Mouse (Mus musculus) kidney, embryonic 16.5 days (tissue): ENCODE measurements around the gene Nucb1. TPM values are rescaled to one million over a fixed set of nuclear protein-coding genes. Genes with fewer than 3 reads are reported as not detected.
"Not testable (repeated sequence)": the region's sequence is repeated elsewhere in the genome, so short reads cannot be mapped to it uniquely, and the experiment has no call there.

Experiments
- ATAC-seq: fragments of 200-750 bp; cut with Nextera tagmentation; 2 replicates; pipeline ENCODE4 v1.8.0; 2017; ENCODE audit warnings: moderate TSS enrichment; ENCODE audit not compliant: low FRiP score, low TSS enrichment
- H3K27ac ChIP-seq: fragments of 300-500 bp; sonication (generic); 2 replicates; pipeline ENCODE4 v1.5.1; 2014; ENCODE audit warnings: low read length
- H3K27me3 ChIP-seq: fragments of 300-500 bp; sonication (generic); 2 replicates; pipeline ENCODE4 v1.6.1; 2014; ENCODE audit warnings: low read length, control low read depth, mixed read lengths; ENCODE audit not compliant: insufficient read depth
- H3K36me3 ChIP-seq: fragments of 300-500 bp; sonication (generic); 2 replicates; pipeline ENCODE4 v1.6.1; 2014; ENCODE audit warnings: low read length, control low read depth, mixed read lengths; ENCODE audit not compliant: insufficient read depth
- H3K4me1 ChIP-seq: fragments of 300-500 bp; sonication (generic); 2 replicates; pipeline ENCODE4 v1.6.1; 2014; ENCODE audit warnings: low read length, control low read depth, mixed read lengths; ENCODE audit not compliant: insufficient read depth
- H3K4me2 ChIP-seq: fragments of 300-500 bp; sonication (generic); replicated peaks from 2 replicates; pipeline ENCODE4 v1.6.1; 2014; ENCODE audit warnings: low read depth, low read length
- H3K4me3 ChIP-seq: fragments of 300-500 bp; sonication (generic); 2 replicates; pipeline ENCODE4 v1.5.1; 2014; ENCODE audit warnings: mild to moderate bottlenecking, low read length
- H3K9ac ChIP-seq: fragments of 300-500 bp; sonication (generic); replicated peaks from 2 replicates; pipeline ENCODE4 v1.6.1; 2014; ENCODE audit warnings: low read length
- H3K9me3 ChIP-seq: fragments of 300-500 bp; sonication (generic); 2 replicates; pipeline ENCODE4 v1.6.1; 2016; ENCODE audit warnings: low read length, control low read depth
- WGBS: fragments of 180-500 bp; shearing (Covaris S2); extraction: QIAGEN DNeasy Blood & Tissue Kit; methylation state at CpG from one replicate; pipeline ENCODE4 v1.1.7; 2014; 5-methylcytosine and 5-hydroxymethylcytosine counted together
- polyA plus RNA-seq: library from polyadenylated mRNA; unstranded; fragments of >200 nt; fragmentation: Nextera tagmentation; extraction: Ambion mirVana; gene quantifications from 2 replicates; pipeline ENCODE4 v1.2.1, GENCODE M21; 2015

Nucb1 gene
- polyA plus RNA-seq, 1 experiment from 2014 or later = 299 TPM

- not testable (repeated sequence) for H3K27ac ChIP-seq, H3K4me2 ChIP-seq, H3K9me3 ChIP-seq, H3K27me3 ChIP-seq, H3K9ac ChIP-seq, ATAC-seq, H3K36me3 ChIP-seq, H3K4me3 ChIP-seq
- WGBS = 91% methylated on average over 5 of the region's 5 CpGs
- H3K4me1 ChIP-seq = peaks cover 12% of the 10 kb centered on the region
These were observed 25.2 kb downstream of the Nucb1 start for GRCm38 (mm10) chr7:45484985-45485384.

GRCm38 (mm10) chr7:45482166-45482565 is 28.0 kb downstream of the Nucb1 start:
- H3K27ac ChIP-seq = no peak overlapping the region
- H3K4me1 ChIP-seq = no peaks in the 10 kb centered on the region
- H3K9me3 ChIP-seq = no peaks in the 10 kb centered on the region
- no peak overlapping the region for H3K4me2 ChIP-seq
- 86% methylated on average over 1 of the region's 1 CpGs for WGBS
- no peaks in the 10 kb centered on the region for H3K36me3 ChIP-seq
- H3K9ac ChIP-seq = no peak overlapping the region
- H3K4me3 ChIP-seq = no peak overlapping the region
- H3K27me3 ChIP-seq = no peaks in the 10 kb centered on the region
- ATAC-seq = no peak

GRCm38 (mm10) chr7:45481374-45481927 is 28.8 kb downstream of the Nucb1 start, which contains the start of gene Tulp2:
Tulp2 (plus strand) TSS chr7:45481877.
- H3K9ac ChIP-seq = no peak within 1 kb of the TSS
- no peak within 1 kb of the TSS for H3K4me3 ChIP-seq
- H3K27ac ChIP-seq = no peak within 1 kb of the TSS
- WGBS = 51% methylated on average over 15 of the region's 15 CpGs
- peak; percentile 83 for ATAC-seq
- no peaks in the 10 kb centered on the region for H3K9me3 ChIP-seq
- H3K4me2 ChIP-seq = no peak within 1 kb of the TSS
- H3K36me3 ChIP-seq = no peaks in the 10 kb centered on the region
- H3K4me1 ChIP-seq = no peaks in the 10 kb centered on the region
- no peaks in the 10 kb centered on the region for H3K27me3 ChIP-seq

GRCm38 (mm10) chr7:45480310-45480709 is 29.9 kb downstream of the Nucb1 start:
- H3K4me2 ChIP-seq, H3K4me1 ChIP-seq, H3K27ac ChIP-seq, H3K27me3 ChIP-seq, ATAC-seq, H3K36me3 ChIP-seq, H3K9ac ChIP-seq, H3K9me3 ChIP-seq, H3K4me3 ChIP-seq: not testable (repeated sequence)
- WGBS = 67% methylated on average over 3 of the region's 4 CpGs

GRCm38 (mm10) chr7:45478774-45479173 is 31.4 kb downstream of the Nucb1 start:
- 93% methylated on average over 7 of the region's 7 CpGs for WGBS
- H3K27ac ChIP-seq = no peak overlapping the region
- no peaks in the 10 kb centered on the region for H3K36me3 ChIP-seq
- no peak overlapping the region for H3K4me3 ChIP-seq
- peaks cover 3% of the 10 kb centered on the region; the same call in 1 of the 2 replicates for H3K4me1 ChIP-seq
- H3K9me3 ChIP-seq = no peaks in the 10 kb centered on the region
- no peaks in the 10 kb centered on the region for H3K27me3 ChIP-seq
- H3K4me2 ChIP-seq = no peak overlapping the region
- no peak overlapping the region for H3K9ac ChIP-seq
- no peak for ATAC-seq

GRCm38 (mm10) chr7:45477003-45477402 is 33.2 kb downstream of the Nucb1 start:
- Histone ChIP-seq H3K36me3 (no peaks in the 10 kb centered on the region), H3K4me1 (peaks cover 3% of the 10 kb centered on the region; the same call in 1 of the 2 replicates), H3K9ac (no peak overlapping the region), H3K27ac (no peak overlapping the region), H3K9me3 (no peaks in the 10 kb centered on the region), H3K27me3 (no peaks in the 10 kb centered on the region), H3K4me2 (no peak overlapping the region), H3K4me3 (no peak overlapping the region)
- no peak for ATAC-seq
- 2% methylated on average over 3 of the region's 3 CpGs for WGBS

- ATAC-seq = no peak
- Histone ChIP-seq H3K27ac (no peak overlapping the region), H3K4me3 (no peak overlapping the region), H3K9ac (no peak overlapping the region), H3K36me3 (no peaks in the 10 kb centered on the region), H3K9me3 (no peaks in the 10 kb centered on the region), H3K4me2 (no peak overlapping the region), H3K4me1 (peaks cover 3% of the 10 kb centered on the region; the same call in 1 of the 2 replicates), H3K27me3 (no peaks in the 10 kb centered on the region)
- 57% methylated on average over 1 of the region's 1 CpGs for WGBS
These were observed 33.8 kb downstream of the Nucb1 start for GRCm38 (mm10) chr7:45476453-45476852.

- peaks cover 3% of the 10 kb centered on the region; the same call in 1 of the 2 replicates for H3K4me1 ChIP-seq
- H3K27ac ChIP-seq = no peak overlapping the region
- H3K27me3 ChIP-seq = no peaks in the 10 kb centered on the region
- H3K9ac ChIP-seq = peak overlapping the region; percentile 60
- ATAC-seq = peak; percentile 52; the same call in 1 of the 2 replicates
- WGBS = 63% methylated on average over 16 of the region's 16 CpGs
- H3K4me2 ChIP-seq = peak overlapping the region; percentile 50
- H3K36me3 ChIP-seq = no peaks in the 10 kb centered on the region
- peak overlapping the region; percentile 29 for H3K4me3 ChIP-seq
- H3K9me3 ChIP-seq = no peaks in the 10 kb centered on the region
These were observed 34.8 kb downstream of the Nucb1 start for GRCm38 (mm10) chr7:45475291-45475969.

- Histone ChIP-seq H3K4me1 (peaks cover 12% of the 10 kb centered on the region), H3K27ac (no peak overlapping the region), H3K4me3 (no peak overlapping the region), H3K9me3 (no peaks in the 10 kb centered on the region), H3K4me2 (no peak overlapping the region), H3K27me3 (no peaks in the 10 kb centered on the region), H3K9ac (no peak overlapping the region; the same call in 1 of the 2 replicates), H3K36me3 (no peaks in the 10 kb centered on the region)
- ATAC-seq = no peak
- WGBS = 5% methylated on average over 3 of the region's 3 CpGs
These were observed 39.3 kb downstream of the Nucb1 start for GRCm38 (mm10) chr7:45470869-45471268.

GRCm38 (mm10) chr7:45467090-45467670 is 43.0 kb downstream of the Nucb1 start:
- H3K27me3 ChIP-seq = no peaks in the 10 kb centered on the region
- no peak overlapping the region for H3K27ac ChIP-seq
- H3K9ac ChIP-seq = peak overlapping the region; percentile 67
- no peaks in the 10 kb centered on the region for H3K9me3 ChIP-seq
- H3K4me1 ChIP-seq = peaks cover 17% of the 10 kb centered on the region
- H3K4me2 ChIP-seq = peak overlapping the region; percentile 87
- WGBS = 37% methylated on average over 7 of the region's 7 CpGs
- peak overlapping the region; percentile 92 for H3K4me3 ChIP-seq
- peak; percentile 23; the same call in 1 of the 2 replicates for ATAC-seq
- H3K36me3 ChIP-seq = peaks cover 18% of the 10 kb centered on the region
